Mouse (Mus musculus) lung, adult 2 months (tissue): ENCODE measurements around the gene Lbh.

ENCODE experiments used
- CTCF ChIP-seq: fragments of 200-500 bp; IDR thresholded peaks from 2 replicates; pipeline ENCODE4 v1.5.1; 2011; ENCODE audit warnings: mild to moderate bottlenecking, low read length, control low read depth; ENCODE audit not compliant: insufficient read depth
- POLR2A ChIP-seq: fragments of 200-500 bp; IDR thresholded peaks from 2 replicates; pipeline ENCODE4 v1.6.1; 2011; ENCODE audit warnings: low read depth, mild to moderate bottlenecking, control low read depth, low read length, borderline replicate concordance; ENCODE audit errors: extremely low read depth

DNA sequence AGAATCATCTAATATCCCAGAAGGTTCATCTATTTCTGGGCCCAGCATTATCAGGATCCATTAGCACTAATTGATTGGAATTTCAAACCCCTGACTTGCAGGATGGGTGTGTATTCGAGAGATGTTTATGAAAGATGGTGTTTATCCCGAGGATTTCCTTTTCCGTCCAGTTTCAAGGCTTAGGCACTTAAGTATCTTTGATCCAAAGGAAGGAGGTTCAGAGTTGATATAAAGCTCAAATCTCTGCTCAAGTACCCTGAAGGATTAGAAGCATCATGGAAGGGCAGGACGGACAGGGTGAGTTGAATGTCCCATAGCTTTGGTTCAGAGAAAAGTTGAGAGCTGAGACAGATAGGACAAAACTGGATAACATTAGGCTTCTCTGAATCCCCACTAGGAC is 15.0 kb downstream of the Lbh start:
- no peak for TF ChIP-seq CTCF
- TF ChIP-seq POLR2A, result no peak
